Mouse (Mus musculus): ENCODE results near the gene Tyrp1. TPM values are rescaled to one million over a fixed set of nuclear protein-coding genes. Genes with fewer than 3 reads are reported as not detected.

Gene Tyrp1
- under 1 TPM in 1 of 2 experiments, not detected in 1; 0.39 TPM for polyA plus RNA-seq (2017; shearing (Covaris generic))

GRCm38 (mm10) chr4:80834050-80834449 lies at the start of gene Tyrp1:
Gene Tyrp1 (plus strand): TSS chr4:80834123.

Other genes with a start within 250 kb of the Tyrp1 start
- under 1 TPM in 1 of 2 experiments, not detected in 1; 0.26 TPM for gene Lurap1l, start 76.5 kb downstream of the Tyrp1 start, polyA plus RNA-seq (2017; shearing (Covaris generic))

Measured in activated CD4-positive, CD25-positive, alpha-beta regulatory T cell (primary cell).